Mouse (Mus musculus): ENCODE measurements around the gene Phactr1.

GRCm38 (mm10) chr13:42895980-42896379, 215.6 kb downstream of the Phactr1 start:
- TF ChIP-seq CTCF (IDR thresholded peaks at IDR 0.05; ENCODE audit: low read depth) = no peak
- TF ChIP-seq EP300 (IDR thresholded peaks at IDR 0.05; ENCODE audit: low read depth) = no peak
